Mouse (Mus musculus) T-helper 1 cell (primary cell): ENCODE results near the gene Mbip.

Experiments
- in situ Hi-C: fragments of 300-600 bp; cut with MboI, MseI; formaldehyde crosslinking; loops from one replicate; pipeline ENCODE4 v1.15.1; 2025; ENCODE audit warnings: high pct_unique_total_duplicates

Mbip gene

DNA sequence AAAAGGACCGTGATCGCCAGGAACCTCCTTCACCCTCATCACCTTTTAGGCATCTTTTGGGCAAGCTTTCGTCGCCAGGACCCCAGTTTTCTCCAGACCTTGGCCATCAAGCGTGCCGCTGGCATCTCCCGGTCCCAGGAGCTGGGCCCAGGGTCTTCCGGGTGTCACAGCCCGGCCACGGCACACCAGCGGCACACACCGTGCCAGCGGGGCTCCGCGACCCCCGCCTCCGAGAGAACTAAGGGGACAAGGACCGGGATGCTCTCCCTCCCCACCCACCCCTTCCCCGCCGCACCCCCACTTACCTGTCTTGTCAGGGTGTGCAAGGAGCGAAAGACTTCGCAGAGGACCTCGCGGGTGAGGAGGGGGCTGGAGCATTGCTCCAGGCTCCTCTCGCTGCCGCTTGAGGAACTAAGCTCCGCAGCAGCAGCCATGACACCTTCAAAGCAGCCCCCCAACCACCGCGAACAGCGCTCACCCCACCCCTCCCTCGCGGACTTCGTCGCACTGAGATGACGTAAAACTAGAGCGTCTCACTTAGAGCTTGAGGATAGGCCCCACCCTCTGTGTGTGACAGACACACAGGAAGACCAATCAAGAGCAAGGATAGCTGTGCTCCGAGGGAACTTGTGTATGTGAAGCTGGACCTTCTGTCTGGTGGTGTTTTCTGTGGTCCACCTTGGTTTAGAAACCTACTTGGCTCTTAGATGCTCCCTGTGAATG is at the start of gene Mbip:
Mbip (minus strand) TSS at position 528 of the 723 bp plus-strand sequence.
- in situ Hi-C loops = loop anchor here (25.0 kb wide), 1 partner anchor 1483 kb away; the partner anchor contains the start of gene Cfl2

DNA sequence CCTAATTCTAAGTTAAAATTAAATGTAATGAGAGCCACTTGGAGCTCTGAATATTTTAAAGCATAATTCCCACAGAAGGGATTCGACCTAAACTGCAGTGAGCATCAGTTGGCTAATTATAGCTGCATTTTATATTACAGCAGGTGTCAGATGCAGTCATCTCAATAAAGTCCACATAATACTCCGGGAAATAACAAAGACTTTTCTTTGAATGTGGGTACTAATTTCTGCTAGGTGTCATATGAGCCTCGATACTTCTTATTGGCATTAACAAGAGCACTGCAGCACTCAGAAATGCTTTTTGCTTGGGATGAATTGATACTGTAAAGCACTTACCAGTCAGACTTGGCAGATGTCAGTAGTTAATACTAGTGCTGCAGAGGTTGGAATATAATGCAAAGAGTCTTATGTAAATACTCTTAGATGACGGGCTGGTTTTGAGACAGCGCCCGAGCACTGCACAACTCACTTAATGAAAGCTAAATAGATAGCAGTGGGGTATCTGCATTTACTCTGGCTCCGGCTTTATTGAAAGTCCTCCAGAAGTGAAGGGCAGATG is 42.0 kb upstream of the Mbip start:
- in situ Hi-C loops = no loop called here

DNA sequence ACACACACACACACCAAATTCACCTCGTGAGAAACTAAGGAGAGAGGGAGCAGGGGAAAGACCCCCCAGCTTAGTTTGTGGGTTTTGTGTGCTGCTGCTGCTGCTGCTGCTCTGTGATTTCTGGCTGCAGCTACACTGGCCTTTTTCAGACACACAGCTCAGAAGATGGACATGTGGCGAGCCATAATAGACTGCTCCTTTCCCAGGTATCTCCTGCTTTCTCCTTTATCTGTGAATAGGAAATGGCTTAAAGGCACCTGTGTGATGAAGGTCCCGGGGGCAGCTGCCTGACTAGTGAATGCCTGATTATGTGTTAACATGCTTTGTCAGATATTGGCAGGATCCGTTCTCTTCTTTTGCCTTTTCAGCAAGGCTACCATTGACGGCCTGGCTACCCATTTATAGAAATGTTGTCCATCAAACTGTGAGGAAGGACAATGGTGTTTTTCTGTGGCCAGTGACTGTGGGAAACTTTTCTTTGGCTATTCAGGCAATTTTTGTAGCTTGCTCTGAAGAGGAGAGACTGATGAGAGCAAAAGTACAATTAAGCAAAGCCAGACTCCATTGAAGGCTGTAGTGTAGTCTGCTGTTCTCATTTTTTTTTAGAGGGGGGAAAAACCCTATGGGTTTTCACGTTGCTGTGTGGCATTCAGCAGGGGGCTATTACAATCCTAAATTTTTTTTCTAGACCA is 41.4 kb upstream of the Mbip start:
- in situ Hi-C loops = no loop called here

DNA sequence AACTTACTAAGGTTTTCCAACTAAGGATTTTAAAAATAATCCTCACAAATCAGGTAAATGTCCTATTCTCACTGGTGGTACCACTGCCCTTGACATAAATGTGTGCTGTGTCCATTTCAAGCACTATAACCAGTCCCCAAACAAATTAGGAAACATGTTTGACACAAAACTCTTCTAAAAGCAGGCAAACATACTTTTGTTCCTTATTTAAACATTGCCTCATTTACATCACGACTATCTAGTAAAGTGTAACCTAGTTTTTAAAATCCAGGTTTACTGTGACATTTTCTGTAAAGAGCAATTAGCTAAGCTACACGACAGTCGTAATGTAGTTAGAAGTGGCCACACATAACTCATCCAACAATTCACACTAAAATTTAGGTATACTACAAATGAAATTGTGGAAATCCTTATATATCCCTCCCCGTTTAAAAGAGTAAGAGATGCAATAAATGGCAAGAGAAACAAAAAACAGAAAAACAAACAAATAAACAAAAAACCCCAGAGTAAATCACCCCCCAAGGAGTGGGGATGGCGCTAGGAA is 851 bp downstream of the Mbip start:
- in situ Hi-C loops = loop anchor here (25.0 kb wide), 1 partner anchor 1483 kb away; the partner anchor contains the start of gene Cfl2

DNA sequence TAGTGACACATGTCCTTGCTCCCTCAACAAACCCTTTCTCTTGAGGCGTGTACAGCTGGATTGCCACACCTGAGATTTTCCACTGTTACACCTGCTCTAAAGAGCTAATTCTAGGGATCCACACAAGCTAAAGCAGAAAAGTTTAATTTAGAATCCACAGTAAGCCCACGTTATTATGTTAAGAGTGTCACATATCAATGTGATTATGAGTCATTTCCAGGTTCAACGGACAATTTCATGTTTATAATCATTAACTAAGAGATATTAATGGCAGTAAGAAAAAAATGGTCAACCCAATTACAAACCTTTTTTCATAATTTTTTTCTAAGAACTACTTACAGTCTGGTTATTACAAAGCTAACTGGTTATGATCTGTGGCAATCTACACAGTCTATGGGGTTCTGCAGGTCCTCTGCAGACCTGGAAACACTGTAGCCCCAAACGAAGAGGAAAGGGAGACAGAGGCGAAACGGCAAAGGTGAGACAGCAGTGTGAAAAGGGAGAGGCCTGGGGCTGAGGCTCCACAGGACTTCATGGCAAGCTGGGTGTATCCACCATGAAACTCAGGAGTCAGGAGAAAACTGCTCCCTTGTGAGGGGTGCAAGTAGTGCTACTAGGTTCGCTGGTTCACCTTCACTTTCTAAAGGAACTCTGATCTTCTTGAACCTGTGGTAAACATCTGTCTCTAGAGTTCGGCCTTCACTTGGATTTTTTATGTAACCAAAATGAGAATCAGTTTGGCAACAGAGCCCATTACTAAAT is 6.2 kb downstream of the Mbip start:
- in situ Hi-C loops = loop anchor here (25.0 kb wide), 1 partner anchor 1477 kb away; the partner anchor contains the start of gene Cfl2

DNA sequence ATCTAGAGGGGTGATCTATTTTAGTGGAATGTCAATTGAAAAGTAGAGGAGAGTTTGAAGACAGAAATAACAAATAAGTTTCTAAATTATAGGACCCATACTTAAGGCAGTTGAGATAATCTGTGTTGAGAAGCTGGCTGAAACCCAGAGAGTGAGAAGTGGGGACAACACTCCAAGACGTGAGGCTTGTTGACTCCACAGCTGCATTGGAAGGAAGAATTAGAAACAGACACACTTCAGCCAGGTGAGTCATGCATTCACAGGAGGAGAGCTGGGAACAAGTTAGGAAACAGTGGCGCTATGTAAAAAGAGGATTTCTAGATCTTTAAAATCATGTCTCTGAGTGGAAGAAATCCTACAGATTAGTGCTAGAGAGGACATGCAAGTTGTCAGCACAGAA is 12.2 kb downstream of the Mbip start:
- in situ Hi-C loops = loop anchor here (25.0 kb wide), 1 partner anchor 1471 kb away; the partner anchor contains the start of gene Cfl2

DNA sequence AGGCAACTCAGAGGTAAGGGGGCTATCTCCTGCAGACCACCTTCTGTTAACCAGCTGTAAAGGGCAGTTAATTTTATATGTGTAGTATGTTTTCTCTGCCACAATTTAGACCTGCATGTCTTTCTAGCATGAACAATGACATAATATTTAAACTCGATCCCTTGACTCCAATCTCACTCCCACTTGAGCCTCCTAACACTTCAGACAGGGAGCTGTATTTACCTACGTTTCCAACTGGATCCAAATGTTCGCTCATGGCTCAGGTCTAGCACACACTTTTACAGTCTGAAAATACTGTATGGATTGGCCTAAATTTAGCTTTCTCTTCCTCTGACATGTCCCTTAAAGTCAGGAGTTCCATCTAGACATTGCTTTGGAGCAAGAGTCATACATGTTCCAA is 13.2 kb downstream of the Mbip start:
- in situ Hi-C loops = loop anchor here (25.0 kb wide), 1 partner anchor 1470 kb away; the partner anchor contains the start of gene Cfl2

DNA sequence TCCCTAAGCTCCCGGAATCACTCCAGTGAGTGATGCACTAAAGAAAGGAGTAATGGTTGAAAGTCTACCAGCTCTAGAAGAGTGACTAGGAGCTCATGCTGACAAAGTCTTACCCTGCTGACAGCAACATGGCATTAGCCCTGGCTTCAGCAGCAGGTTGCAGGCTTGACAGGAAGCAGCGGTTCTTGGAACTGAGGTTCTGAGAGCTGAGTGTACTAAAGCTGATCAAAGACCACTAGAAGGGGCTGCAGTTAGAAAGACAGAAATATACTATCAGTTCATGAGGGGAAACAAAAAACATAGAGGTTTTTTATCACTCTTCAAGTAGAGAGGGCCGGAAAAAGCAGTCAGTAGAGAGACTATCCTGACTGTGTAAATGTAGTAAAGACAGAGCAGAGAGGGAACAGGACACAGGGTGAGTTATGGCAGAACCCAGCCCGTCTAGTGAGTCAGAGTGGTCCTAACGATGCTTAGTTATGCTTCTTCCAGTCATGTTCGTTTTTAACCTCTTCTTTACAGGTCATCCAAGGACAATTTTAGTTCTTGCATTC is 18.2 kb downstream of the Mbip start:
- in situ Hi-C loops = loop anchor here (25.0 kb wide), 1 partner anchor 1465 kb away; the partner anchor contains the start of gene Cfl2

DNA sequence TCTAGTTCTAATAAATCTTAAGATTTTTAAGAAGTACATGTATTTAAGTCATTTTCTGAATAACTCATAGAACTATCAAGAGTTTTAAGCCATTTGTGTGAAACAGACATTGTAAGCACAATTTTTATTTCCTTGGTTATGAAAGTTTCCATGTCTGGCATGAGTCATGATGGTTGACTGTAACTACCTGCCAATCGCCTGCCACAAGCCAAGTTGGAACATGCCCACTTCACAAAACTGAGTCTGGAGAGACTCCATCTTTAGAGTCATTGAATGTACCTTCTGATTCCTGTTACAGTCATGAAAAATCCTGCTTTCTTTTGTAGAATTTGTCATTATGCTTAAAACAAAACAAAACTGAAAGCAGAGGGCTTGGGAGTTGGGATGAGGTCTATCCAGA is 19.8 kb downstream of the Mbip start:
- in situ Hi-C loops = loop anchor here (25.0 kb wide), 1 partner anchor 1464 kb away; the partner anchor contains the start of gene Cfl2

DNA sequence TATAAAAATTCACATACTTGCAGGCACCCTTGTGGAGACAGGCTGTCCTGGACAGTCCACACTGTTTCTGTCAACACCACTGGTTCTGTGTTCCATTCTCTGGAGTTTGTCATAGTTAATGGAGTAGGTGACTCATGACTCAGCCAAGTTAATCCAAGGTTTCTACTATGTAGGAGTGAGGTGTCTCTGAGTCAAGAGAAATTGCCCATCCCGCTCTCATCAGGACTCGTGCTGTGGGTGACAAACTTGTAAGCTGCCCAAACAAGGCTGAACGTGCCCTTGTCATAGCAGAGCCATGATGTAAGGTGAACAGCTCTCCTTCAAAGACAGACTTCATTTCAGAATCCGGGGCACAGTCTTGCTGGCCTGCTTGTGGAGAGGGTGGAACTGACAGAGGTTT is 26.8 kb downstream of the Mbip start:
- in situ Hi-C loops = no loop called here

DNA sequence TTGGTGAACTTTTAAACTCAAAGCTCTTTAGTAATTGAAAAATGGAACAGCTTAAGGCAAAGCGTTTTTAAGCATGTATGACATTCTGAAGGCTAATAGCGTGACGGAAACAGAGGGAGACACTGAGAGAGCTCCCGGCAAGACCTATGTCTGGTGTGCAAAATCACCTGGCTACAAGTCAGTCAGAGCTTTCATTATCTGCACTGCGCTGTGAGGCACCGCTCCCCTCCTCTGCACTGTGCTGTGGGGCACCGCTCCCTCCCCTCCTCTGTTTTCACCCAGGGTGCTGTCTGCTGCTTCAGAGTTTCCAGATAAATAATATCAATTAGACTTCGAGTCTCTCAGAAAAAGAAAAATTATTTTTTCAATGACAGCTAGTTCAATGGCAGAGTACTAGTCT is 27.6 kb downstream of the Mbip start:
- in situ Hi-C loops = no loop called here

DNA sequence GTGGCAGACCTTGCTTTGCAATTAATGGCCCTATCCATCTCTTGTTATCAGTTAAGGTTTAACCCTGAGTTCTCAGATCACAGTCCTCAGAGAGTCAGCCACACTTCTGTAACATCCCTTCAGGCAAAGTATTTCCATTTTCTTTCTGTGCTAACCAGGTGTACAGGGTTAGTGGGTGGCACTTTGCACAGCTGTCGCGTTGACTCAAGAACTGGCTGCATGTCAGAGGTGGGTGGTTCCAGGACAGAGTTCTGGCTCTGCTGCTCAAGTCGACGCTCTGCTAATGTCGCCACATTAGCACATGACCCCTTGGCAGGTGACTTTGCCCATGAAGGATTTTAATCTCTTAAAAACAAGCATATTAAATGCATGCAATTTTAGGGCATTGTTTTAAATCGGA is 39.9 kb downstream of the Mbip start:
- in situ Hi-C loops = no loop called here

DNA sequence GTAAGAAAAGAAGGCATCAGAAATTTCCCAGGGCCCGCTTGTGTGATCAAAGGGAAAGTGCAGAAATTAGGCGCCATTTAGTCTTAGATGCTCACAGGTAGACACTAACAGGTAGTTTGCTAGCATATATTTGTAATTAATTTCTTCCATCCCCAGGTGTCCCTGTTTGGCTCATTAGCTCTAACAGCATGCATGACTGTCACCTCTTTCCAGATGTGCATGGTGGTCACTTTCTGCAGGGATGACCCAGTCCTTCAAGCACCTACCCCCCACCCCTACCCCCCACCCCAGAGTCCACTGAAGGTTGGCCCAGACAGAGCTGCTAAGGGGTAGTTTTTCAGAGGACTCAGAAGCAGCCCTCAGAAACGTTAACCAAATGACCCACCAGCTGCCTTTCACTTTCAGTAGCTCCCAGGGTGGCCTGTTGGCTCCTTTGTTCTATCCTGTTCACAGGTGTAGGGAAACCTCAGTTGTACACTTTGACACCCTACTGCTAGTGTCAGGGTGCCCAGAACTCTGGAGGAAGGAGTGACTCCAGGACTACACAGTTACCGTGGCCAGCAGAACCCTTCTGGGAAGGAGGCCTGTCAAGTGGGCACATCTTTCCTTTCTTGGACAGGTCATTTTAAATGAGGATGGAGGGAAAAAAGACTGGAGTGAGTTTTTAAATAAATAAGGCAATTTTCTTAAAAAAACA is 43.2 kb downstream of the Mbip start:
- in situ Hi-C loops = no loop called here

DNA sequence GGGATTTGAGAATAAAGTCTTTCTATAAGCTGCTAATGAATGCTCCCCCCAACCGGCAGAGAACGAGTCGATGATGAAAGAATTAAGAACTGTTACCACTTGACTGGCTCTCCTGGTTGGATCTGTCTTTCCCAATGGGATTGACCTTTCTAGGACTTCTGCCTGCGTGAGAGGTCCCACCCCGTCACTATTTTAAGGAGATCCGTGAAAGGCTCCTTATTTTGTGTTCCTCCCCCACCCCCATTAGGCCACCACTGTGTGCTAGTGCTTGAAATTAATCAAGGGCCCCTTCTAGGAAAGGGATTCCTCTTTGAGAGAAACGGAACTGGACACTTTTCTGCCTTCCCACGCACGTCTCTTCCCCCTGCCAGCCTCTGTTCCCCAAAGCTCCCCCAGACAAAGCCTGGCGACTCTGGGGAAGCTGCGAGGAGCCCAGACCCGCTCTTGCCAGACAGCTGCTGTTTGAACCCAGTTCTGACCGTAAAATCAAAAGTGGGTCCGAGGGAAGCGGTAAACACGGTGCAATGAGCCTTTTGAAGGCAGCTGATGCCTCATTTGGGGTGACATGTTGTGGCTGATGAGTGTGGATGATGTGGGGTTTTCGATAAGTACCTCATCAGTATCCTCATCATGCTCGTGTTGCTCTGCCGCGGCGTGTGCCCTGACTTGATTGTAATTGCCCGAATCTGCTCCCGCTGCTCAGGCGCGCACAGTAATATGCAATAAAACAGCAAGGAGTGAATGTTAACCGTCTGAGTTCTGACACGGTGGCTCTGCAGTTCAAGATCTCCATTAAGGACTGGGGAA is 44.0 kb downstream of the Mbip start:
- in situ Hi-C loops = no loop called here

DNA sequence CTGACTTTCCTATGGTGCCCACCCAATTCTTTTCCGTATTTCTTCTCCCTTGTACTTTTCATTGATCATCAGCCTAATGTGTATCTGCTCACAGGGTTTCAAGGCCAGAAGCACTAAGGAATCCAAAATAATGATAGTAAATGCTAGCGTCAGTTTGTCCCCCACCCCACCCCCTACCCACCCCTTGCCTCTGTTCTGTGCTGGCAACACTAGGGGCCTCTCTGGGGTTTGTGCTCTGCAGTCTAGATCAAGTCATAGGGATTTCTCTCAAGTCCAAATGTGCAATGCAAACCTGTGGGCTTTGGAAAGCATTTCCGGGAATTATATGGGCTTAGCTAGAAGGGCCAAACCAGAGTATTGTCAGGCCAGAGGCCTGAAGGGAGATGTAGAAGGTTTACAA is 46.1 kb downstream of the Mbip start:
- in situ Hi-C loops = no loop called here

DNA sequence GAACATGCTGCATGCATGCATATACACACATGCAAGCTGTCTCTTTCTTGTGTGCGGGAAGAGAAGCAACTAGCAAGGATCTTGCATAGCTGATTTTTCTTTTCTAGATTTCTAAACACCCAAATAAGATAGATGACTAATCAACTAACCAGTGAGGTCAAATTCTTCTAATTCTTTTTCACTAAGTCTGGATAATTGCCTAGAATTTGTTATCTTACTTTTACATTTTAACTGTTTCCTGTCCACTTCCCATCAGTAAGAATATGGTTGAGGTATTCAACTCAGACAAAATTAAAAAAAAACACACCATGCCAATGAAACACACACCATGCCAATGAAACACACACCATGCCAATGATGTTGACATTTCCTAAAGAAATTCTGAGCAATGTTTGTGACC is 46.8 kb downstream of the Mbip start:
- in situ Hi-C loops = no loop called here

DNA sequence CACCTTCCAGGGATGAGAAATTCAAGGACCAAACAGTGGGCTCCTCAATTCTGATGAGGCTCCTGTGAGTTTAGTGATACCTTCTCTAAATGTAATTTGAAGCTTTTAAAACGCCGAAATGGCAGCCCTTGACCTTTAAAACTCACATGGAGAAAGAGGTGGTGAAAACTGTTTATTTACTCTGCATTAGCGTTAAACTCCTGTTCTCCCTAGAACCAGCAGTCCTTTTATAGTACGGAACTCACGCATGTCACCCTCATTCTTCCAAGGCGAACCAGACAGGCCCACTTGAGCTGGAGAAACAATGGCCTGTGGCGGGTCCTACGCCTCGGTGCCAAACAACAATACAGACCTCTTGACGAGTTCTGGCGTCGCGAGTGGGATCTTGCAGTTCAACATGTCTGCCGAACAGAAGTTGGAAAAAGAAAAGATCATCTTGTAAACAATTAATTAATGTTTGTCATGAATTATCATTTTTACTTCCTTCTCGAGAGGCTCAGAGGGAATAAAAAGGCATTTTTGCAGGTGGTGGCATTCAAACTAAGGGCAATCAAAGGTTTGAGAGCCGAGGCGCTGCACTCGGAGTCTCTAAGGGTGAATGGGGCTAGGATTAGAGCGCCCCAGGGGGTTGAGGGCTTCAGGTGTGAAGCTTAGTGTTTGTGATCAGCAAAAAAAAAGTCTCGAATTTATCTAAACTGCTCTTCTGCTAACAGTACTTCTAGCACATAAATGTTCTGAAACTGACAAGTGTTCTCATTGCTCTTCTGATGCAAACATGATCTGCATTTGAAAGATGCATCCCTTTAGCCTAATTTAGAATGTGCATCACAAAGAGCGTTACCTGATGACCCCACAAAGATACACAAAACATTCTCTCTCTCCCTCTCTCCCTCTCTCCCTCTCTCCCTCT is 47.5 kb downstream of the Mbip start:
- in situ Hi-C loops = no loop called here

DNA sequence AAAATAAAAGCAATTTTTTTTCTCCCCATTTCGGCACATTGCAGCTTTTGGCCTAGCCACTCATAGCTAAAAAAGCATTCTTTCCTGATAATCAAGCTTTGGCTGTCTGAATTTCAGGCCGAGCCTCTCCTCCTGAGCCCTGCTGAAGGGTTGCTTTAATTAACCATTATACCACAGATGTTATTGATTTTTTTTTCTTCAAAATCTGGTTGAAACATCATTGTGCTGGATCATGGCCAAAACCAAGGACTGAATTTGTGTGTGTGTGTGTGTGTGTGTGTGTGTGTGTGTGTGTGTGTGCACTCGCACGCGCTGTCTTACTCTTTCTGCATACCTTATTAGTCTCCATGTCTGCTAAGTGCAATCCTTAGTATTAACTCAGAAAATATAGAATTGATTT is 48.6 kb downstream of the Mbip start:
- in situ Hi-C loops = no loop called here

DNA sequence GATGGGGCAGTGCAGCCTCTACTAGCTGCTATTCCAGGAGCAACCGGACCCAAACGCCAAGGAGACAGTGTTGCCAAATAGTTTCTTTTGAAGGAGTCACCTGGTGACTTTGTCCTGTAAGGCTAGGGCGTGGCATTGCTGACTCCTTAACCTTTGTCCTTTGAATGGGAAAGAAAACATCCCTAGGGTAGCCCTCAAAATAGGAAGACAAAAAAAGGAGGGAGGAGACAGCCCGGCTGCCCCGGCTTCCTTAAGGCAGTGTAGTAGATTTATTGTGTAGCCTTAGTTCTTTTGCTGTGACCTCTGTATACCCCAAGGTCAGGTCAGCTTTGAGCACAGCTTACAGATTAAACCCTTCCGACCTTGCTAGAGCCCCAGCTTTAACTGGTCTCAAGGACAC is 49.2 kb downstream of the Mbip start:
- in situ Hi-C loops = no loop called here
